Comparison of ENCODE assay signal across 9 mouse cellular contexts in genomic region chr10:50698836-50699433, GRCm38 (mm10).
DNase-seq lines count a peak whose midpoint lies in the region; ATAC-seq and TF ChIP-seq lines count a peak whose summit lies in the region.
"Had no signal": no experiment of that assay in that cellular context is flagged by ENCODE, and none has a peak within 500 bp of the region (broad histone marks: within the 10 kb centered on the region; RNA-seq: fewer than 3 reads in every experiment).

No protein-coding gene starts in this region.

- TF ChIP-seq CTCF in kidney, postnatal 0 days (IDR thresholded peaks at IDR 0.05; ENCODE audit: low read depth) = peak; percentile 77

- intact Hi-C loops in gastrocnemius, postnatal 36 days (cut with DNase I) = no loop called here

- no peak for ATAC-seq in kidney, postnatal 0 days (replicated peaks; ENCODE audit: low FRiP score, low read depth)
- ATAC-seq in embryonic facial prominence, embryonic 14.5 days (ENCODE audit: low read depth) = 0 out of 2 replicates have a peak, but pooled peaks have one; percentile 37
- peak; percentile 79 for ATAC-seq in midbrain, embryonic 15.5 days (replicated peaks)

- H3K27ac ChIP-seq in kidney, postnatal 0 days = no peak overlapping the region
- no peak overlapping the region for H3K27ac ChIP-seq in embryonic facial prominence, embryonic 14.5 days (replicated peaks; ENCODE audit: low read depth, low read length)
- no peak overlapping the region for H3K27ac ChIP-seq in midbrain, embryonic 15.5 days
- H3K27ac ChIP-seq: limb, embryonic 12.5 days had no signal

- no peaks in the 10 kb centered on the region for H3K4me1 ChIP-seq in kidney, postnatal 0 days (replicated peaks; ENCODE audit: insufficient read depth, low read length)
- no peaks in the 10 kb centered on the region for H3K4me1 ChIP-seq in embryonic facial prominence, embryonic 14.5 days (ENCODE audit: control insufficient read depth, insufficient read depth, low read length)
- no peaks in the 10 kb centered on the region for H3K4me1 ChIP-seq in midbrain, embryonic 15.5 days
- H3K4me1 ChIP-seq: limb, embryonic 12.5 days had no signal

- H3K36me3 ChIP-seq in kidney, postnatal 0 days (ENCODE audit: insufficient read depth, low read length) = peaks cover 6% of the 10 kb centered on the region; the same call in 1 of the 2 replicates
- H3K36me3 ChIP-seq in embryonic facial prominence, embryonic 14.5 days (ENCODE audit: control insufficient read depth, insufficient read depth, low read length) = 0 out of 2 replicates have a peak, but pooled peaks cover 8% of the 10 kb centered on the region
- no peaks in the 10 kb centered on the region for H3K36me3 ChIP-seq in midbrain, embryonic 15.5 days (replicated peaks)

- no peak overlapping the region for H3K9ac ChIP-seq in kidney, postnatal 0 days (ENCODE audit: low read depth, low read length)
- no peak overlapping the region for H3K9ac ChIP-seq in embryonic facial prominence, embryonic 14.5 days (ENCODE audit: low read depth, low read length)
- no peak overlapping the region for H3K9ac ChIP-seq in midbrain, embryonic 15.5 days
- H3K9ac ChIP-seq: limb, embryonic 12.5 days had no signal

- WGBS in kidney, postnatal 0 days = 57% methylated on average over 4 of the region's 4 CpGs
- 53% methylated on average over 4 of the region's 4 CpGs for WGBS in embryonic facial prominence, embryonic 14.5 days
- WGBS in midbrain, embryonic 15.5 days = 63% methylated on average over 4 of the region's 4 CpGs

- H3K27me3 ChIP-seq in kidney, postnatal 0 days (ENCODE audit: insufficient read depth, low read length) = no peaks in the 10 kb centered on the region
- no peaks in the 10 kb centered on the region for H3K27me3 ChIP-seq in embryonic facial prominence, embryonic 14.5 days (replicated peaks; ENCODE audit: control insufficient read depth, insufficient read depth, low read length)
- no peaks in the 10 kb centered on the region for H3K27me3 ChIP-seq in midbrain, embryonic 15.5 days (replicated peaks)
- H3K27me3 ChIP-seq: limb, embryonic 12.5 days had no signal

- H3K9me3 ChIP-seq in kidney, postnatal 0 days (replicated peaks; ENCODE audit: low read length) = no peaks in the 10 kb centered on the region
- no peaks in the 10 kb centered on the region for H3K9me3 ChIP-seq in embryonic facial prominence, embryonic 14.5 days (ENCODE audit: control insufficient read depth, low read length)
- no peaks in the 10 kb centered on the region for H3K9me3 ChIP-seq in midbrain, embryonic 15.5 days
- H3K9me3 ChIP-seq: limb, embryonic 12.5 days had no signal

- peak; percentile 67 for DNase-seq in kidney, postnatal 0 days (ENCODE audit: low spot score)
- DNase-seq in kidney, postnatal 36 days = no peak
- DNase-seq in MN1 (ENCODE audit: low spot score) = peak; percentile 57
- peak; percentile 50 for DNase-seq in embryonic facial prominence, embryonic 14.5 days (ENCODE audit: low spot score)
- DNase-seq in gastrocnemius, postnatal 36 days = no peak
- no peak for DNase-seq in left cerebral cortex, adult 11 months (ENCODE audit: low spot score)
- DNase-seq in thymus, postnatal 4 days = no peak

- H3K4me3 ChIP-seq in kidney, postnatal 0 days (replicated peaks; ENCODE audit: low read depth, low read length) = no peak overlapping the region
- no peak overlapping the region for H3K4me3 ChIP-seq in embryonic facial prominence, embryonic 14.5 days (ENCODE audit: low read depth, low read length)
- H3K4me3 ChIP-seq in midbrain, embryonic 15.5 days = no peak overlapping the region
- H3K4me3 ChIP-seq: limb, embryonic 12.5 days had no signal

- no peak overlapping the region for H3K4me2 ChIP-seq in kidney, postnatal 0 days (ENCODE audit: low read length)
- H3K4me2 ChIP-seq in embryonic facial prominence, embryonic 14.5 days (ENCODE audit: low read depth, low read length) = no peak overlapping the region
- no peak overlapping the region for H3K4me2 ChIP-seq in midbrain, embryonic 15.5 days
- H3K4me2 ChIP-seq: limb, embryonic 12.5 days had no signal

Comparison
In these comparisons a context has a peak if more than half of its experiments do, and no peak if none do; other contexts are left out.
1. DNase-seq: peak in kidney, postnatal 0 days (single experiment), MN1 (single experiment) and embryonic facial prominence, embryonic 14.5 days (single experiment); none in kidney, postnatal 36 days (0 of 2), gastrocnemius, postnatal 36 days (0 of 2), left cerebral cortex, adult 11 months (single experiment) and thymus, postnatal 4 days (single experiment).